Mouse (Mus musculus) kidney, adult 8-10 months (tissue): ENCODE measurements at regions not wholly inside any gene's neighbourhood (a gene's known extent, or its start where the extent isn't known, plus 50 kb on each side); places are given as distances from the start of the nearest gene placed in this dataset.

Experiments used
- DNase-seq, 2 experiments: peaks; one replicate each; pipeline ENCODE4 v3.0.0; 2022

DNA sequence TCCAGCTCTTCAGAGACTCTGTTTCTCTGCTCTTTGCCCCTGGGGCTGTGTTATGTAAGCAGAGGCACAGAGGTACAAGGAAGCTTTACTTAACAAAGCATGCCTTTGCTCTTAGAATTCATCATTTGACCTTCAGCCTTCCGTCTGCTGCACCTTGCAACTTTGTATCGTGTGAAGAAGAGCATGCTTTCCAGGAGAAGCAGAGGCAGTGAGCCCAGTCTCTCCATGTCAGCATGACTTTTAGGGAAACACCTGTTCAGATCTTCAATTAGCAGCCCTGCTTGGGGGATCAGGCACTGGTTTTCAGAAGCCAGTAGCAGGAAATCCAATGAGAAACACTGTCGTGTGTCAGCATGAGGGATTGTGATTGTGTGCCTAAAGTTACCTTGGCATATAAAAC, 226.7 kb downstream of the Abcc12 start:
- DNase-seq = peak in 1 of 2 experiments; percentile 15

- DNase-seq = no peak
These were observed 228.8 kb downstream of the Abcc12 start for GRCm38 (mm10) chr8:86351545-86352190.

DNA sequence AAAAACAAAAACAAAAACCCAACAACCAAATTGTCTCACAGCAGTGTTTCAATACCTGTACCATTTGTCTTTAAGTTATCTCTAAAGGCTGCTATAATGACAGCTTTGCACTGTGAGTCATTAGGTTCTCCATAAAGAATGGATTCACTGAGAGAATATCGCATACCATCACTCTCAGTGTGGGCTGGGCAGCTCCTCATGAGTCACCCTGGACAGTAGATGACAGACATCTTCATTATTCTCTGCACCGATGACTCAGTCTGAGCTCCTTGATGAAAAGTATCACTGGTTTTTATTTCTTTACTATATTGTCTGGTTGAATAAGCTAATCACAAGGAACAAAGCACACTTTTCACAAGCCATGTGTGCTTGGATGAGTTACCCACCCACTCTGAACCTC, 230.4 kb downstream of the Abcc12 start:
- DNase-seq = no peak

DNA sequence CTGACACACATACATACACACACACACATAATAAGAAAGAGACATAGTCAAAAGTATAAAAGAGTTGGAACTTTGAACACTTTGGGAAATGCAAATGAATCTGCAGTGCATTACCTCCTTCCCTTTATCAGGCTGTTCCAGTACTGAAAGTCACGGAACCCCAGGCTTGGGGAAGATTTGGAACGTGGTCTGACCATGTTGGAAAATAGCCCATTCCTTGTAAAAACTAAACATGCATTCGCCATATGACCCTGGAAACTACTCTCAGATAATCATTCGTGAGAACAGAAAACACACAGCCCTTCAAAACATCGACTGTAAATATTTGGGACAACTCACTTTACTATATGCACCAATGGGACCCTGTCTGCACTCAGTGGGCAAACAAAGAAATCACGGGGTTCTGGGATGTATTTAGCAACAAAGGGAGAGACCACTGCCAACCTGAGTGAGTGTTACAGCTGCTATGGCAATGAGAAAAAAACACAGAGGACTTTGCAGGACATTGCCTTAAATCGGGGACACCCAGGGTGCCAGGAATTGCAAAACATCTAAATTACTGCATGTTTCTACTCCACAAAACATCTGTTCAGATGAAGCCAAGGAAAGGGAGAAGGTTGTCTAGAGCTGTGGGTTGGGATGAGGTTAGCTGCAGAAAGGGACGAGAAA, 238.3 kb downstream of the Abcc12 start:
- no peak for DNase-seq

- no peak for DNase-seq
These were observed 241.8 kb downstream of the Abcc12 start for GRCm38 (mm10) chr8:86338574-86339264.

- DNase-seq = no peak
These were observed 249.1 kb downstream of the Abcc12 start for GRCm38 (mm10) chr8:86331383-86331782.

GRCm38 (mm10) chr8:86328626-86329025, 251.9 kb downstream of the Abcc12 start:
- no peak for DNase-seq

GRCm38 (mm10) chr8:86327982-86328381, 252.5 kb downstream of the Abcc12 start:
- DNase-seq = no peak

- no peak for DNase-seq
These were observed 255.4 kb downstream of the Abcc12 start for GRCm38 (mm10) chr8:86325040-86325439.

- DNase-seq = no peak
These were observed 255.9 kb downstream of the Abcc12 start for GRCm38 (mm10) chr8:86324542-86324941.

DNA sequence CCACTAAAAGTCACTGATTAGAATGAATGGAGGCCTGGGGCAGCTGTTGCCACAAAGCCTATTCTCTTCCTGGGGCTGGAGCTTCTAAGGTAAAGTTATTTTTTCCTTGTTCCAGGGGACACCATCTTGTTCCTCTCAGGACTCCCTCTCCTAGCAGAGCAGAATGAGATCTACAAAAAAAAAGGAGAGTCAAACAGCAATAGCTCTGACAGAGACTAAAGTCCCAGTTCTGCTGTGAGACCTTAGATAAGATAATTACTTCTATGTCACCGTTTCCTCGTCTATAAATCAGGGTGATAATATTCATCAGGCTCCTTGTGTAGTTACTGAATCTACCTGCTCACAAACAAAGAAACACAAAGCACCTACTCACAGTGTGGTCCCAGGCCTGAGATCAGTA, 256.7 kb downstream of the Abcc12 start:
- DNase-seq = no peak

- DNase-seq = no peak
These were observed 258.0 kb downstream of the Abcc12 start for GRCm38 (mm10) chr8:86322494-86322893.

- no peak for DNase-seq
These were observed 259.5 kb downstream of the Abcc12 start for GRCm38 (mm10) chr8:86320938-86321337.

DNA sequence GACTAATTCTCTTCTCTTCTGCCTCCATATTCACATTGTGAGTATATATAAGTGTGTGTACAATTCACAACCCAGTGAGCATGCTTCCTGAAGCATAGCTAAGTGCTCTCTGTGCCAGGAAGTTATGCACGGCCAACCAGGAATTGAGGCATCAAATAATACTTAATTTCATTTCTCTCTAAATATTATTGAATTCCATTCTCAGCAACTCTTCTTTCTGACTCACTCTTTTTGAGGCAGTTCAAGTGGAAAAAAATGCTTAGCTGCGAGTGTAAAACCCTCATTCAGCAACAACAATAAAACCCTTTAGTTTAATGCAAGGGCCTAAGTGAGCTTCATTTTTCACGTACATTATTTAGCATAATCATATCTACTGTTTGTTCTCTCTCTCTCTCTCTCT, 262.0 kb downstream of the Abcc12 start:
- no peak for DNase-seq

- no peak for DNase-seq
These were observed 264.2 kb downstream of the Abcc12 start for GRCm38 (mm10) chr8:86316236-86316635.

DNA sequence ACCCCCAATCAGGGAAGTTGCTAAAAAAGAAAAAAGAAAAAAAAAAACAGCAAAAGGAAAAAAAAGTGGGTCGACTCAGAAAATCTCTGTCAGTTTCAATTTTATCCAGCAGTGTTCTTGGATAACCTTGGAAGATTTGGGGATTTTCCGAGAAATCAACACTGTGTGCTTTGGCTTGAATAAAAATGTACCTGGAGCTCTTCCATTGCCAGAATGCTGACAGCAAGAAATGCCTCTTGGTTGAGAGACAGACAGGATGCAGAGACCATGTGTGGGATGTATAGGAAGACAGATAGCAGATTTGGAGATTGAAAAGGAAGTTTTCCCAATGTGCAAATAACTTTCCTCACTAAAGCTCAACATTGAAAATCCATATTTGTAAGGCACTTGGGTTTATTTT, 271.0 kb downstream of the Abcc12 start:
- DNase-seq = no peak

GRCm38 (mm10) chr8:86307339-86307738, 273.1 kb downstream of the Abcc12 start:
- DNase-seq = no peak

DNA sequence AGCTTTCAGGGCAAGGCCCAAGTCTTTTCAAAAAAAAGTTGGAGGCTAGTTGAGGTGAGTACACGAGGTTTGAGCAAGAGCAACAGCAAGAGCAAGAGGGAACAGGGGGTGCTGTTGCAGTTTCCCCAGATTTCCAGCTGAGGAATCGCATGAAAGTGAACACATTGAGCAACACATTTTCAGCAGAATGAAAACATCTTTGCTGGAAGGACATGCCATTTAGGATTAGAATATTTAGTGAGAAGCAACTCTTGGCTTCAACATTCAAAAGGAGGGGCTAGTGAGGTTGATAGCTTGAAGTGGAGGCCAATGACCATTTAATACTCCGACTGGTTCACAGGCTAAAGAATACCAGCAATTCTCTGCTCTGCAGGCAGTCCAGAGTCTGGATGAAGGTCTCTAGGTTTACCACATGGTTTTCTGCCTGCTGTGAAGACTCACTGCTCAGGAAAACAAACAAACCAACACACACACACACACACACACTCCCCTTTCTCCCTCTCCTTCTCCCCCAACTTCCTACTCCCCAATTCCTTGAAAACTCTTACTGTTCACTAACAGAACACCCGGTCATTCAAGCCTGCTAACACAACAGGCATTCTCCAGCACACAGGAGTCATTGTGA, 278.5 kb downstream of the Abcc12 start:
- no peak for DNase-seq

DNA sequence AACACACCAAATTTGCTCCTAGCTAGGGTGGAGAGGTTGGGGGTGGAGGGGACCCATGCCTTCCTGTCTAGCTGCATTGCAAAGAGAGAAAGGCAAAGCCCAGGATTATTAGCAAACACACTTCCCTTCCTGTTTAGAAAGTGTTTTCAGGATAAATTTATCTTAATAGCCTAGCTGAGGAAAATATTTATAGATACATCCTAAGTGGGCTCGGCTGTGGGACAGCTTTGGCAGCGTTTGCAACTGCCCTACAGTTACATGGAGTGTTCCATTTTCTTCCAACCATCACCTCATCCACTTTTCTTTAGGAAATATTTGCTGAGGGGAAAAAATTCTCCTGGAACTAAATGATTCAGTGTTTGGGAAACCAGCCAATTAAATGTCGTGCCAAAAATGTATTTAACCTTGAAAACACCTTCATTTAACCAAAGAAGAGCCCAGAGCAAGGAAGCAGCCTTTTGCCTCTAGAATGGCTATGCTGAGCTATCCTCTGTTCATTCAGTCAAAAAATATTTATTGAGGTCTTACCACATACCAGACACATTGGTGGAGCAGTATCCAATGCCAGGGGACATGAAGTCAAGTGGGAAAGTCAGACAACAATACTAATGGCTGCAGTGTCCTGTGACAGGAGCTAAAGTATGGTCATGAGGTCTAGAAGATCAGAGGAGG, 291.6 kb downstream of the Abcc12 start:
- DNase-seq = no peak

DNA sequence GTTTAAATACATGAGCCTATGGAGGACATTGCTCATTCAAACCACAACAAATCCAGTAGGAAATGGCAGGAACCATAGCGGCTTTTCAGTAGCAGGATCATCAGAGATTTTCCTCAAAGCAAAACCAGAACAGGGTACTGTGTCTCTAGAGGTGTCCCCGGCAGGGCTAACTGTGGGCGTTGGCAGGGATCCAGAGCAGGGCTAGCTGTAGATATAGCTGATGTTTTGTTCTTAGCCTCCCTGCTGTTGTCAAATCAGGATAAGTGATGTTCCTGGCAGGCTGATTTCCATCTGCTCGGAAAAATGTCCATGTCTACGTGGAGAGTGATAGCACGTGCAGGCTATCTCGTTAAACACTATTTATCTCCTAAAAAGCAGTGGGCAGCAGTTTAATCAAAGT, 297.6 kb downstream of the Abcc12 start:
- DNase-seq = no peak

- no peak for DNase-seq
These were observed 300.3 kb downstream of the Abcc12 start for GRCm38 (mm10) chr8:86280093-86280721.

DNA sequence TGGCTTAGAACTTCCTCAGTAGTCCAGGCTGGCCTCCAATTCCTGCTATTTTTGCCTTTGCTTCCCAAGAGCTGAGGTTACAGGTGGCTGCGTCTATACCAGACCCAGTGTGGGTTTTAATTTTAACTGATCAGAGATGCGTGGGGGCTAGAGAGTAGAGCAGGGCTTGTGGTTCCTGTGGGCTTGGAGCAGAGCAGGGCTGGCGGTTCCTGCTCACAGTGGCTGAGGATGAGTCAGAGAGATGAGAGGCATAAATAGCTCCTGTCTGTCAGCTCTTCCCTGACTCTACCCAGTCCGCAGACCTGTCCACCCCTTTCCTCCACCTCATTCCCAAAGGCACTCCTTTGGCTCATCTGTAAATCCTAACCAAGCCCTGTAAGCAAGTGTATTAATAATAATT, 304.8 kb downstream of the Abcc12 start:
- DNase-seq = no peak

DNA sequence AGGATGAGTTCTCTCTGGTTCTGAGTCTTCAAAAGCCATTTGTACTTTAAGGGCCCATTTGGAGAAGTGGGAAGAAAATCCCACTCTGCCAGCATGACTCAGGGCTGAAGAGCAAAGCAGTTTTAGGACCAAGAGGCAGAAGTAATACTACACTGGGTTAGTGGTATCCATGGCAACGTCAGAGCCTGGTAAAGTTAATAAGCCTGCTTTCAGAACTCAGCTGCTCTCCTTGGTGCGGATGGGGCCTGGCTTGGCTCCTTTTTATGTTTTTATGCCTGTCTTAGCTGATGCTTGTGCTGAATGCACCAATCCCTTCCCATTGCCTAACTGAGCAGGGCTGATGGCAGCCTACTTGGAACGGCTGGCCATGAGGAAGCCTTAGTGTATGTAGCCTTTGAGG, 306.7 kb downstream of the Abcc12 start:
- no peak for DNase-seq
